Mouse (Mus musculus) CH12.LX (cell line): ENCODE measurements around the gene Zdhhc8. TPM values are rescaled to one million over a fixed set of nuclear protein-coding genes. Genes with fewer than 3 reads are reported as not detected.

ENCODE experiments used
- DNase-seq: peaks from one replicate; pipeline ENCODE4 v3.0.0-alpha.2; 2013; ENCODE audit errors: extremely low read depth
- H3K27ac ChIP-seq: 2 replicates; pipeline ENCODE4 v1.5.1; 2012; ENCODE audit warnings: low read depth, mild to moderate bottlenecking, control low read depth, moderate library complexity; ENCODE audit not compliant: insufficient read depth
- H3K27me3 ChIP-seq: replicated peaks from 2 replicates; pipeline ENCODE3; 2012; ENCODE audit warnings: inconsistent platforms
- H3K36me3 ChIP-seq, 2 experiments: replicated peaks in 1 of 2; 2 replicates each; pipeline versions ENCODE3 to v1.6.1; 2012; ENCODE audit warnings: inconsistent platforms in 1 of 2, low read length in 1 of 2, mild to moderate bottlenecking in 1 of 2, mixed read lengths in 1 of 2, moderate library complexity in 1 of 2; ENCODE audit not compliant: control insufficient read depth in 1 of 2, insufficient read depth in 1 of 2
- H3K4me1 ChIP-seq, 2 experiments: 2 replicates each; pipeline ENCODE4 v1.6.1; 2012; ENCODE audit warnings: inconsistent platforms in 1 of 2, moderate library complexity in 1 of 2; ENCODE audit not compliant: insufficient read depth in 2 of 2, control insufficient read depth in 1 of 2
- H3K4me2 ChIP-seq: 2 replicates; pipeline ENCODE4 v1.6.1; 2012; ENCODE audit warnings: low read depth, mild to moderate bottlenecking, control low read depth; ENCODE audit not compliant: poor library complexity, insufficient read depth, severe bottlenecking
- H3K4me3 ChIP-seq, 3 experiments: fragments of 150-350 bp in 1 of 3; sonication (generic) in 1 of 3; replicated peaks in 1 of 3; 2 replicates each; pipeline versions ENCODE3 to v1.5.1; 2011 to 2012; ENCODE audit warnings: low read depth in 2 of 3, low read length in 2 of 3, mild to moderate bottlenecking in 2 of 3, moderate library complexity in 2 of 3, control low read depth in 1 of 3, improper control_type of control experiment in 1 of 3, inconsistent platforms in 1 of 3, mixed read lengths in 1 of 3; ENCODE audit not compliant: poor library complexity in 1 of 3
- H3K79me2 ChIP-seq: replicated peaks from 2 replicates; pipeline ENCODE4 v1.6.1; 2012; ENCODE audit warnings: mild to moderate bottlenecking, moderate library complexity; ENCODE audit not compliant: control insufficient read depth, poor library complexity, insufficient read depth, severe bottlenecking; ENCODE audit errors: extremely low read depth
- H3K9ac ChIP-seq: 2 replicates; pipeline ENCODE4 v1.6.1; 2012; ENCODE audit warnings: low read depth, mild to moderate bottlenecking, control low read depth, moderate library complexity; ENCODE audit not compliant: insufficient read depth
- H3K9me3 ChIP-seq: replicated peaks from 2 replicates; pipeline ENCODE3; 2012; ENCODE audit warnings: low read length, inconsistent platforms, mixed read lengths
- BHLHE40 ChIP-seq: IDR thresholded peaks from 2 replicates; pipeline ENCODE4 v1.6.1; 2011; ENCODE audit warnings: mild to moderate bottlenecking, low read depth, low read length, improper control_type of control experiment
- CHD1 ChIP-seq: IDR thresholded peaks from 2 replicates; pipeline ENCODE4 v1.6.1; 2012; ENCODE audit warnings: low read depth, low read length, improper control_type of control experiment, inconsistent platforms
- CHD2 ChIP-seq: IDR thresholded peaks from 2 replicates; pipeline ENCODE4 v1.6.1; 2011; ENCODE audit warnings: low read length, improper control_type of control experiment
- E2F4 ChIP-seq: IDR thresholded peaks from 2 replicates; pipeline ENCODE4 v1.6.1; 2011; ENCODE audit warnings: low read depth, low read length, improper control_type of control experiment; ENCODE audit not compliant: insufficient replicate concordance
- EP300 ChIP-seq: IDR thresholded peaks from 2 replicates; pipeline ENCODE4 v1.6.1; 2011; ENCODE audit warnings: low read length, improper control_type of control experiment
- ETS1 ChIP-seq: conservative IDR thresholded peaks from 2 replicates; pipeline ENCODE4 v1.6.1; 2012; ENCODE audit warnings: low read depth, mild to moderate bottlenecking, inconsistent platforms, low read length, improper control_type of control experiment, moderate library complexity
- IRF4 ChIP-seq: IDR thresholded peaks from 2 replicates; pipeline ENCODE4 v1.6.1; 2014; ENCODE audit warnings: low read depth, mild to moderate bottlenecking, inconsistent platforms, low read length, improper control_type of control experiment
- JUN ChIP-seq: IDR thresholded peaks from 2 replicates; pipeline ENCODE4 v1.6.1; 2011; ENCODE audit warnings: low read depth, mild to moderate bottlenecking, low read length, improper control_type of control experiment, moderate library complexity; ENCODE audit not compliant: insufficient read depth
- JUND ChIP-seq: conservative IDR thresholded peaks from 2 replicates; pipeline ENCODE4 v1.6.1; 2011; ENCODE audit warnings: low read depth, low read length, improper control_type of control experiment
- MAX ChIP-seq: IDR thresholded peaks from 2 replicates; pipeline ENCODE4 v1.6.1; 2011; ENCODE audit warnings: low read length, improper control_type of control experiment
- MEF2A ChIP-seq: IDR thresholded peaks from 2 replicates; pipeline ENCODE4 v1.6.1; 2014; ENCODE audit warnings: low read depth, mild to moderate bottlenecking, inconsistent platforms, low read length, improper control_type of control experiment, borderline replicate concordance
- NRF1 ChIP-seq: IDR thresholded peaks from 2 replicates; pipeline ENCODE4 v1.6.1; 2014; ENCODE audit warnings: low read depth, mild to moderate bottlenecking, inconsistent platforms, low read length, improper control_type of control experiment, moderate library complexity
- PAX5 ChIP-seq: IDR thresholded peaks from 2 replicates; pipeline ENCODE4 v1.6.1; 2012; ENCODE audit warnings: low read length, inconsistent platforms, mixed read lengths
- POLR2A ChIP-seq: IDR thresholded peaks from 2 replicates; pipeline ENCODE4 v1.6.1; 2011; ENCODE audit warnings: low read depth, mild to moderate bottlenecking, improper control_type of control experiment, low read length
- SIN3A ChIP-seq: IDR thresholded peaks from 2 replicates; pipeline ENCODE4 v1.6.1; 2012; ENCODE audit warnings: low read length, improper control_type of control experiment, inconsistent platforms
- TBP ChIP-seq: conservative IDR thresholded peaks from 2 replicates; pipeline ENCODE4 v1.6.1; 2011; ENCODE audit warnings: low read depth, low read length, improper control_type of control experiment
- TCF12 ChIP-seq: IDR thresholded peaks from 2 replicates; pipeline ENCODE4 v1.6.1; 2014; ENCODE audit warnings: low read depth, mild to moderate bottlenecking, inconsistent platforms, low read length, improper control_type of control experiment
- UBTF ChIP-seq: IDR thresholded peaks from 2 replicates; pipeline ENCODE4 v1.6.1; 2012; ENCODE audit warnings: low read depth, mild to moderate bottlenecking, inconsistent platforms, low read length, improper control_type of control experiment, moderate library complexity
- USF2 ChIP-seq: conservative IDR thresholded peaks from 2 replicates; pipeline ENCODE4 v1.6.1; 2011; ENCODE audit warnings: low read depth, low read length, improper control_type of control experiment
- ZMIZ1 ChIP-seq: IDR thresholded peaks from 2 replicates; pipeline ENCODE4 v1.6.1; 2012; ENCODE audit warnings: low read depth, mild to moderate bottlenecking, inconsistent platforms, low read length, improper control_type of control experiment
- dilution Hi-C: fragments of 300-500 bp; cut with MboI; formaldehyde crosslinking; loops from 2 replicates; pipeline ENCODE4 v1.14.3; 2020; ENCODE audit warnings: low sequenced_read_pairs; ENCODE audit not compliant: extremely low pct_unique_long_range_greater_than_20kb, extremely low pct_ligation_motif_present
- in situ Hi-C: fragments of 300-500 bp; cut with MboI; formaldehyde crosslinking; loops from 3 replicates; pipeline ENCODE4 v1.14.3; 2019; ENCODE audit warnings: low sequenced_read_pairs, low pct_ligation_motif_present, low pct_unique_long_range_greater_than_20kb, mixed read lengths
- polyA plus RNA-seq: library from polyadenylated mRNA; unstranded; fragments of >175 nt; gene quantifications from 2 replicates; pipeline ENCODE4 v1.2.1, GENCODE M21; 2012; ENCODE audit warnings: low read depth; ENCODE audit not compliant: insufficient read length
- total RNA-seq, 2 experiments: library from RNA; depleted of rRNA; stranded (reverse); fragments of 300-350 nt in 1 of 2; fragments of >200 nt in 1 of 2; gene quantifications; 2 replicates each; pipeline ENCODE4 v1.2.3; 2012 to 2014

The Zdhhc8 gene
- total and polyA plus RNA-seq, 3 experiments = 3.2 to 15.2 (median 10.3) TPM

DNA sequence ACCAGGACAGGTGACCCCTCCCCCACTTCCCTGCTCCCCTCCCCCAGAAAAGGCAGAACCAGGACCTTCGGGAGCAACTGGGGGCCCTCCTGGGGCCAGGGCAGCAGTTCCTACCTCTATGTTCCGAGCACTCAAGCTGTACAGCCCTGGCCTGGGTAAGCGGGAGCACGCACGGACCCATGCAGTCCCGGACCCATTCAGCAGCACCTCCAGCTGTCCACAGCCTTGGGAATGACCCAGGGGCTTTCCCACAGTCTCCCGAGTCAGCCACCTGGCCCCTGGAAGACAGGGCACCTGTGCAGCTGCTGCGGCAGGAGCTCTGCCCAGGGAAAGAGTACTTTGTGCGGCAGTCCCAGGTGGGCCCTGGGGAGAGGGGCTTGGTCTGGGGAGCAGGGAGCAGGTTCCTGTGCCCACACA is 16.3 kb downstream of the Zdhhc8 start (continued):
- TF ChIP-seq CHD2 (peak; percentile 93), MAX (peak; percentile 73; the same call in 1 of the 2 replicates), JUND (no peak)

DNA sequence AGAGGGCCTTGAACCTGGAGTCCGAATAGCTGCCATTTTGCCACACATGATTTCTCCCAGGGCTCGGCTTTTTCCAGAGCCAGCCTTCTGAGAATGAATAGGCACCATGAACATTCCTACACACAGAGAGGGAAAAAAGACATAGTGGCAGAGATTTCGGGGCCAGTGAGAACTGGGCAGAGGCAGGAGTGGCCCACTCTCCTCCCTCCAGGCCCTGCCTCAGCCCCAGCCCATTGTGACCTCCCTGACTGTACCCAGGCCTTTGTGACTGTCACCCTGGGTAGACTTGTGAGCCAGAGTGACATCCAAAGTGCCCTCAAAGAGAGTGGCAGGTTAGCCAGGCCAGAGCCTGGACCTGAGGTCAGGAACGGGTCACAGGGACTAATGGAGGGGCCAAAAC is 17.4 kb downstream of the Zdhhc8 start, which contains the start of gene Ccdc188:
Ccdc188 (plus strand) TSS at position 301 of the 400 bp plus-strand sequence.
- Histone ChIP-seq H3K9me3 (no peaks in the 10 kb centered on the region), H3K4me2 (peak within 1 kb of the TSS; percentile 88), H3K36me3 (peaks cover 3 to 7% of the 10 kb centered on the region in 2 experiments), H3K9ac (peak within 1 kb of the TSS; percentile 42), H3K4me1 (peaks cover 42 to 66% of the 10 kb centered on the region in 2 experiments), H3K4me3 (peak within 1 kb of the TSS; percentile 48 to 54 (median 53)), H3K27me3 (no peaks in the 10 kb centered on the region), H3K79me2 (no peaks in the 10 kb centered on the region), H3K27ac (peak within 1 kb of the TSS; percentile 93)
- in situ Hi-C loops (no loop called here), dilution Hi-C loops (no loop called here)
- TF ChIP-seq CHD1 = no peak
- TF ChIP-seq MEF2A = no peak
- TF ChIP-seq USF2 = no peak
- TF ChIP-seq BHLHE40 = no peak
- TF ChIP-seq SIN3A = no peak
- TF ChIP-seq UBTF = no peak
- no peak for TF ChIP-seq ETS1
- TF ChIP-seq IRF4 = no peak
- TF ChIP-seq POLR2A = no peak
- no peak for TF ChIP-seq E2F4
- TF ChIP-seq PAX5 = no peak
- no peak for TF ChIP-seq EP300
- no peak for DNase-seq

- TF ChIP-seq BHLHE40 (no peak), NRF1 (no peak), TCF12 (no peak), TBP (no peak), MEF2A (no peak), ZMIZ1 (no peak), E2F4 (no peak), JUN (no peak)
- Histone ChIP-seq H3K4me3 (no peak overlapping the region), H3K27ac (no peak overlapping the region), H3K9me3 (no peaks in the 10 kb centered on the region), H3K36me3 (no peaks in the 10 kb centered on the region), H3K4me1 (peaks cover 30 to 55% of the 10 kb centered on the region in 2 experiments), H3K79me2 (no peaks in the 10 kb centered on the region), H3K4me2 (no peak overlapping the region), H3K27me3 (peaks cover 5% of the 10 kb centered on the region), H3K9ac (no peak overlapping the region)
- in situ Hi-C loops (loop anchor here (5.0 kb wide), 2 partner anchors 38 to 93 kb away; no protein-coding TSS in a partner anchor), dilution Hi-C loops (no loop called here)
- no peak for DNase-seq
Measured at GRCm38 (mm10) chr16:18214858-18215257, 20.1 kb downstream of the Zdhhc8 start.
